Mouse (Mus musculus) limb, embryonic 14.5 days (tissue): Measurements from ENCODE around the gene Ubap2l. TPM values are rescaled to one million over a fixed set of nuclear protein-coding genes. Genes with fewer than 3 reads are reported as not detected.

Source experiments
- ATAC-seq: fragments of 200-750 bp; cut with Nextera tagmentation; 2 replicates; pipeline ENCODE4 v1.8.0; 2017; ENCODE audit warnings: low read depth, moderate number of reproducible peaks, moderate TSS enrichment; ENCODE audit not compliant: low FRiP score
- DNase-seq: peaks from one replicate; pipeline ENCODE4 v3.0.0-alpha.2; 2015; ENCODE audit warnings: low spot score
- H3K27ac ChIP-seq: fragments of 300-500 bp; sonication (generic); replicated peaks from 2 replicates; pipeline ENCODE4 v1.5.1; 2014; ENCODE audit warnings: low read depth, mild to moderate bottlenecking, low read length, moderate library complexity, mixed read lengths
- H3K27me3 ChIP-seq: fragments of 300-500 bp; sonication (generic); 2 replicates; pipeline ENCODE4 v1.6.1; 2014; ENCODE audit warnings: low read length, mixed read lengths; ENCODE audit not compliant: control insufficient read depth, insufficient read depth
- H3K36me3 ChIP-seq: fragments of 300-500 bp; sonication (generic); 2 replicates; pipeline ENCODE4 v1.6.1; 2014; ENCODE audit warnings: mild to moderate bottlenecking, low read length, moderate library complexity, mixed read lengths; ENCODE audit not compliant: control insufficient read depth, insufficient read depth
- H3K4me1 ChIP-seq: fragments of 300-500 bp; sonication (generic); 2 replicates; pipeline ENCODE4 v1.6.1; 2014; ENCODE audit warnings: antibody characterized with exemption, low read length, mixed read lengths; ENCODE audit not compliant: control insufficient read depth, insufficient read depth
- H3K4me2 ChIP-seq: fragments of 300-500 bp; sonication (generic); replicated peaks from 2 replicates; pipeline ENCODE4 v1.6.1; 2014; ENCODE audit warnings: low read depth, mild to moderate bottlenecking, low read length, moderate library complexity; ENCODE audit not compliant: severe bottlenecking
- H3K4me3 ChIP-seq: fragments of 300-500 bp; sonication (generic); replicated peaks from 2 replicates; pipeline ENCODE4 v1.5.1; 2014; ENCODE audit warnings: low read length
- H3K9ac ChIP-seq: fragments of 300-500 bp; sonication (generic); 2 replicates; pipeline ENCODE4 v1.6.1; 2014; ENCODE audit warnings: mild to moderate bottlenecking, low read depth, low read length, moderate library complexity; ENCODE audit not compliant: severe bottlenecking
- H3K9me3 ChIP-seq: fragments of 300-500 bp; sonication (generic); 2 replicates; pipeline ENCODE4 v1.6.1; 2016; ENCODE audit warnings: low read length; ENCODE audit not compliant: control insufficient read depth
- POLR2A ChIP-seq: fragments of 200-500 bp; IDR thresholded peaks from 2 replicates; pipeline ENCODE4 v1.8.0; 2012; ENCODE audit warnings: inconsistent platforms, mild to moderate bottlenecking, moderate library complexity, borderline replicate concordance; ENCODE audit not compliant: insufficient read depth, insufficient read length; ENCODE audit errors: extremely low read depth
- WGBS: fragments of 180-500 bp; shearing (Covaris S2); extraction: QIAGEN DNeasy Blood & Tissue Kit; methylation state at CpG from one replicate; pipeline ENCODE4 v1.1.7; 2014; 5-methylcytosine and 5-hydroxymethylcytosine counted together
- polyA plus RNA-seq, 2 experiments: library from polyadenylated mRNA; depleted of rRNA in 1 of 2; stranded (reverse) in 1 of 2; unstranded in 1 of 2; fragments of >200 nt; fragmentation: Nextera tagmentation in 1 of 2; extraction: Ambion mirVana in 1 of 2; gene quantifications; 2 replicates each; pipeline versions ENCODE4 v1.2.1 to v1.2.3; 2012 to 2014

Ubap2l gene
- polyA plus RNA-seq, 2 experiments, result 205 to 214 TPM

DNA sequence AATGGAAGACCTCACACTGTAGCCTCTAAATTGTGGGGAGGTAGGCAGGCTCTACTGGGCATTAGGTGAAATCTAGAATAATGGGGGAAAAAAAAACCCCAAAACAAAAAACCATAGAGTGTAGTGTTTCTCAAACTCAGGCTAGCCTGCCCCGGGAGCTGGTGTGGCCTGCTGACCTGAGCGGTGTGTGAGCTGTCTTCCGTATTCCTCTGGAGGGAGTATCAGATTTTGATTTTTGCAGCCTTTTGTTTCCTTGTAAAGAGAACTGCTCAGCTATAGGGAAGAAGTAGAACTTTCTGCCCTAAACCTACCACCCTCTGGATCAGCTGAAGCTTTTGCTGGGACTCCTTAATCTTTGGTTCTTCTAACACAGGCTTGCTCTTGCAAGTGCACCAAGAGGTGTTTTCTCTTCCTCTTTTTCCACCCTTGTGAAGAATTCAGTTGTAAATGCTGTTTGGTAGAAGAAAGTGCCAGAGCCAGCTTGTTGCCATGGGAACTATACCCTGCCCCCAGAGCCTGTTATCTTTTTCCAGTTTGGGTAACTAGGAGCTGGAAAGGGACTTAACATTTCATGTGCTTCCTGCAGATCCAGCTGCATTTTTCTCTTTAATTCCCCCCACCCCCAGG lies 31.4 kb upstream of the Ubap2l start:
- H3K27me3 ChIP-seq, result no peaks in the 10 kb centered on the region
- H3K9me3 ChIP-seq, result no peaks in the 10 kb centered on the region
- no peak overlapping the region; the same call in 1 of the 2 replicates for H3K4me2 ChIP-seq
- H3K4me1 ChIP-seq, result peaks cover 36% of the 10 kb centered on the region
- H3K36me3 ChIP-seq, result peaks cover 42% of the 10 kb centered on the region
- no peak for ATAC-seq
- no peak for TF ChIP-seq POLR2A
- no peak overlapping the region for H3K4me3 ChIP-seq
- peak overlapping the region; percentile 68 for H3K27ac ChIP-seq
- H3K9ac ChIP-seq, result no peak overlapping the region
- no peak for DNase-seq
- WGBS, result 43% methylated on average over 3 of the region's 3 CpGs

- H3K4me2 ChIP-seq, result no peak overlapping the region; the same call in 1 of the 2 replicates
- peaks cover 35% of the 10 kb centered on the region for H3K36me3 ChIP-seq
- no peaks in the 10 kb centered on the region for H3K9me3 ChIP-seq
- DNase-seq (no peak), ATAC-seq (no peak)
- WGBS, result 56% methylated on average over 5 of the region's 5 CpGs
- H3K27me3 ChIP-seq, result no peaks in the 10 kb centered on the region
- no peak overlapping the region for H3K4me3 ChIP-seq
- peaks cover 39% of the 10 kb centered on the region for H3K4me1 ChIP-seq
- H3K9ac ChIP-seq, result no peak overlapping the region
- no peak overlapping the region for H3K27ac ChIP-seq
- TF ChIP-seq POLR2A, result no peak
These were observed 30.6 kb upstream of the Ubap2l start for GRCm38 (mm10) chr3:90083034-90083433.

DNA sequence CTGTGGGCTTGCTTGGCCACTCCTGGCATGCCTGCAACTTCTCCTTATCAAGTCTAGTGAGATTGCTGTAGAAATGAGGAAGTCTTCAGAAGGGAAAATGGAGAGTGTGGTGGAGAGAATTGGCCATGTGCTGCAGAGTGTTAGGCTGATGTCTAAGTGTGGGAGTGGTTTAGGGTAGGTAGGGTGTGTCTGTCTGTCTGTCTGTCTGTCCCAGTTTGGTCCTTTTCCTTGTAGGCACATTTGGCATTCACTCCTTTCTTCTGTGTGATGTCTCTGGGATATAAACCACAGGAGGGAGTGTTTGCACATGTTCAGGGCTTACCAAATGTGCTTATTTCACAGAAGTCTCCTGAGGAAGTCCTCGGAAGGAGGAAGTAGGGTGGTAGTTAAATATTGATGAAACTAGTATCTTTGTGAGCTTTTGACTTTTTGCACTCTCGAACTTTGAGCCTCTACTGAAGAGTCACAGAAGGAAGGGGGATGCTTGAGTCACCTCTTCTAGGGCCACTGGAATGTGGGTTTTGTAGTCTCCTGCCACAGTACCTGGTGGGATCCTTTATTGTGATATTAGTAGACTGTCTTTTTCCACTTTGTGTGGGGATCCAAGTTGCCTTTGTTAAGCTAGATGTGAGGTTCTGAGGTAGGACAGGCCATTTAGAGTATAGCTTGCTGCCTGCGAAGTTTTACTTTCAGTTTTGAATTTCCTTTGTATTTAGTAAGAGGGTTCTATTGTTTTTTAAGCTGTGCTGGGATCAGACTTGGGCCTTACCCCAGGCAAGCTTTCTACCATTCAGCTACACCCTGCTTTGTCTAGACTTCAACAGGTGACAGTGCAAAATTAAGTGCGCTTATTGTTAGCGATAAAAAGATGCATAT lies 29.2 kb upstream of the Ubap2l start:
- WGBS, result 83% methylated on average over 5 of the region's 5 CpGs
- ATAC-seq (no peak), DNase-seq (no peak)
- no peak for TF ChIP-seq POLR2A
- H3K27me3 ChIP-seq, result no peaks in the 10 kb centered on the region
- no peaks in the 10 kb centered on the region for H3K9me3 ChIP-seq
- H3K4me3 ChIP-seq, result peak overlapping the region; percentile 79
- H3K36me3 ChIP-seq, result peaks cover 21% of the 10 kb centered on the region
- peak overlapping the region; percentile 71 for H3K4me2 ChIP-seq
- H3K4me1 ChIP-seq, result peaks cover 39% of the 10 kb centered on the region
- no peak overlapping the region for H3K27ac ChIP-seq
- peak overlapping the region; percentile 21; the same call in 1 of the 2 replicates for H3K9ac ChIP-seq

DNA sequence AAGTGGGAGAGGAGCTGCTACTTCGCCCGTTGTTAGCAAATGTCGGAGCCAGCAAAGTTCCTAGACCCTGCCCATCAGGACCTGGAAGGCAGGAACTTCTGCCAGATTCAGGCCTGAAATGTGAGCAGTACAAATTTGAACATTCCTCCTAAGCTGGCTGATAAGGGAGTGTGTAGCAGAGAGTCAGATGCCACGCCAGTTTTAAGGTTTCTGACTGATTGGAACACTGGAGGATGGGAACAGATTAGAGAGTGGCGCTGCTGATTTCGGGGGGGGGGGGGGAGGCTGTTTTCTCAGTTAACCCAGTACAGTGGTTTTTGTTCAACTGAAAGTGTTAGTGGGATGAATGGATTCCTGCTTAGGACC lies 28.1 kb upstream of the Ubap2l start:
- peaks cover 39% of the 10 kb centered on the region for H3K4me1 ChIP-seq
- TF ChIP-seq POLR2A, result 0 out of 2 replicates have a peak, but pooled peaks have one; percentile 2
- peaks cover 11% of the 10 kb centered on the region; the same call in 1 of the 2 replicates for H3K36me3 ChIP-seq
- H3K4me3 ChIP-seq, result peak overlapping the region; percentile 79
- H3K27me3 ChIP-seq, result no peaks in the 10 kb centered on the region
- H3K9ac ChIP-seq, result peak overlapping the region; percentile 82
- ATAC-seq, result no peak
- H3K4me2 ChIP-seq, result peak overlapping the region; percentile 71
- DNase-seq, result no peak
- H3K27ac ChIP-seq, result peak overlapping the region; percentile 97
- under 1% methylated on average over 6 of the region's 6 CpGs for WGBS
- H3K9me3 ChIP-seq, result no peaks in the 10 kb centered on the region

DNA sequence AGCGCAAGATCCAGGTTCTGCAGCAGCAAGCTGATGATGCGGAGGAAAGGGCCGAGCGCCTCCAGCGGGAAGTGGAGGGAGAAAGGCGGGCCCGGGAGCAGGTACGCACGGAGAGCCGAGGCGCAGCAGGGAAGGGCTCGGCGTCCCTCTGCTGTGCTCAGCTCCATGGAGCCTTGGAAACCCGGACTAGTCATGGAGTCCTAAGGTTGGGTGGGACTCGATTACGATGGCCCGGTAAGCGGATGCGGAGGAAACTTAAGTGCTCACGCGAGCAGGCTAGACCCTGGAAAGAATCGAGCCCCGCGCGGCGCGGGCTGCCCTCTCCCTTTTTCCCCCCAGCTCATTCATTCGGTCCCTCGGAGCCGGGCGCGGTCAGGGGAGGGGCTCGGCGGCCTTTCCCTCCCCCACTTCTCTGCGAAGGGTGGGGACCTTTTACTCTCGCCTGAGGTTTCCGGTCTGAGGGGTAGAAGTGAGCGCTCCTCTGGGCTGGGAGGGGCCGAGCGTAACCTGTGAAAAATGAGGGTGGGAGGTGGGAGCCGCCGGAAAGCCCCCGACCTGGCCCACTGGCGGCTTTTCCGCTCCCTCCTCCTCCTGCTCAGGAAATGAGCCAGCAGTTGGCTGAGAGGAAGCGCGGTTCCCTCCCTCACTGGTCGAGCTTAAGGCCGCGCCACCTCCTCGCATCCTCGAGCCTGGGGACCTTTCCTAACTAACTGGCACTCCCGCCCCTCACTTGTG lies 27.5 kb upstream of the Ubap2l start:
- peaks cover 37% of the 10 kb centered on the region for H3K4me1 ChIP-seq
- TF ChIP-seq POLR2A, result 0 out of 2 replicates have a peak, but pooled peaks have one; percentile 12
- WGBS, result under 1% methylated on average over 48 of the region's 53 CpGs
- H3K36me3 ChIP-seq, result peaks cover 11% of the 10 kb centered on the region; the same call in 1 of the 2 replicates
- H3K4me3 ChIP-seq, result peak overlapping the region; percentile 79
- peak overlapping the region; percentile 71 for H3K4me2 ChIP-seq
- no peaks in the 10 kb centered on the region for H3K27me3 ChIP-seq
- ATAC-seq (peak; percentile 45), DNase-seq (peak; percentile 86)
- H3K27ac ChIP-seq, result peak overlapping the region; percentile 97
- H3K9me3 ChIP-seq, result no peaks in the 10 kb centered on the region
- H3K9ac ChIP-seq, result peak overlapping the region; percentile 82
